Mouse (Mus musculus): ENCODE data around the gene Zfp866.

The Zfp866 gene

DNA sequence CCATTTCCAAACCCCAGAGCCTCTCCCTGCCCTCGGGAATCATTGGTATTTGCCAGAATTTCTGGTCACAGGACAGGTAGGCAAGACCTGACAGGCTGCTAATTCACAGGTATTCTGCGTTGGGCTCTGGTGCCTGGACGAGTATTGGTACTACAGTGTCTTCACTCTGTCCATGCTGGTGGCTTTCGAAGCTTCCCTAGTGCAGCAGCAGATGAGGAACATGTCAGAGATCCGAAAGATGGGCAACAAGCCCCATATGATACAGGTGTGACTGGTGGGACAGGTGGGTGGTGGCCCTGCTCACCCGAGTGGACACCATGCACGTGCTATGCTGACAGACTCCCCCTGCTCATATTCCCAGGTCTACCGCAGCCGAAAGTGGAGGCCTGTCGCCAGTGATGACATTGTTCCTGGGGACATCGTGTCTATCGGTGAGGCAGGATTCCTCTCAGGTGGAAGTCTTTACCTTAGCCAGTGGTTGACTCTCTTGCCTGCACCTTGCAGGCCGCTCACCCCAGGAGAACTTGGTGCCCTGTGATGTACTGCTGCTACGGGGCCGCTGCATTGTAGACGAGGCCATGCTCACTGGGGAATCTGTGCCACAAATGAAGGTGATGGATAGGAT lies 5.9 kb upstream of the Zfp866 start:
- DNase-seq (ENCODE audit: low spot score), result no peak

DNA sequence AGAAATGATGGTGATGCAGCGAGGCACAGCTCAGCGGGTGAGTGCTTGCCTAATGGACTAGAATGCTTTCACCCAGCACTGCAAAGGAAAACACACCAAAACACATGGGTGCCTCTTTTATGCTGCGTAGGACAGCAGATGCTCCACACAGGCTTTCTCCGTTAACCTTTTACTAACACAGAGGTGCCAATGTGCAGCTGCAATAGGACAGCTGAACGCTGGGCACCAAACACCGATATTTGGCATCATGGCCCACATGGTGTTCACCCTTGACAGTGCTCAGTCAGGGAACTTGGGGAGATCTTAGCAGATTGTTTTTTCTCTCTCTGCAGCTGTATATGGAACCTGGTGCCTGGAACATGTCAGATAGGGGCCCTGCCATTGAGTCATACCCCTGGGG lies 3.9 kb upstream of the Zfp866 start:
- DNase-seq (ENCODE audit: low spot score), result no peak

DNA sequence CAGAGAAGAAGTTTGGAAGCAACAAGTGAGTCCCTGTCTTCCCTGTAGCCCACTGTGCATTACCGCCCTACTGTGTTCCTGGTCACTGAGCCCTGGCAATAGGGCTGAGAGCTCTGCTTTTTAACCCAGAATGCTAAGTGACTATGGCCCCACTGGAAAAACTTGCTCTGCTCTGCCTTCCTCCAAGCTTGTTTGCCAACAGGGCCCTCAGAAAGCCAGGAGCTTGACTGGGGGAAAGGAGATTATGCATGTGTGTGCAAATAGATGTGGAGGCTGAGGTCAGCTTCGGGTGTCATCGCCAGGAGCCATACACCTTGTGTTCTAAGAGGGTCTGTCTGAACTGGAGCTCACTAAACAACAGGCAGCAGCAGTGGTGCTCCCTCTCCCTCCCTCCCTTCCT lies 3.1 kb upstream of the Zfp866 start:
- no peak for DNase-seq (ENCODE audit: low spot score)

DNA sequence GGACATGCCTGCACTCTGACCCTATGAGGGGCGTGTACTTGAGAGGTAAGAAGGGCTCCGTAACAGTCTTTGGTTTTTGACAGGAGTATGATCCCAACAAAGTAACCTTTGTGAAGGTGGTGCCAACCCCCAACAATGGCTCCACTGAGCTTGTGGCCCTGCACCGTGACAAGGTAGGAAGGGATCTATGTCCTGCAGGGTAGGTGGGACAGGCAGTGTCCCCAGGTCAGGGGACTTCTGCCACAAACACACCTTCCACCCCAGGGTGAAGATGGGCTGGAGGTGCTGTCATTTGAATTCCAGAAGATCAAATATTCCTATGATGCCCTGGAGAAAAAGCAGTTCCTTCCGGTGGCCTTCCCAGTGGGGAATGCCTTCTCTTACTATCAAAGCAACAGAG lies 2.7 kb upstream of the Zfp866 start:
- DNase-seq (ENCODE audit: low spot score), result no peak

GRCm38 (mm10) chr8:69791415-69792068 lies 564 bp upstream of the Zfp866 start:
- DNase-seq (ENCODE audit: low spot score), result no peak

- DNase-seq (ENCODE audit: low spot score), result no peak
Measured at GRCm38 (mm10) chr8:69790364-69790763, 614 bp downstream of the Zfp866 start.

DNA sequence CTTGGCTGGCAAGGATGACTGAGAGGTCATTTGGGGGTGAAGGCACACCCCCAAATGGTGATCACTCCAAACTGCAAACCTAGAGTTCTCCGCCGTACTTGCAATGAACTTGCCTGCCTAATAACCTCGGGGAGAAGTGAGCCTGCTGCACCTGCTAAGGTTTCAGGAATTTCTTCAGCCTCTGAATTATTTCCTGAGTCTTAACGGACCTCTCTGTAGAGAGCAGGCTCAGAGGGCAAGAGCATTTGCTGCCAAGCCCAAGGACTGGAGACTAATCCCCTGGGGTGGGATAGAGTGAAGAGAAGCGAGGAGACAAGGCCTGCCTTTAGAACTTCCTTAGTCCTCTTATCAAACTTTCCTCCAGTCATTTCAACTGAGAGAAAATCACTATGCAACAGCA lies 1.2 kb downstream of the Zfp866 start:
- DNase-seq (ENCODE audit: low spot score), result no peak

DNA sequence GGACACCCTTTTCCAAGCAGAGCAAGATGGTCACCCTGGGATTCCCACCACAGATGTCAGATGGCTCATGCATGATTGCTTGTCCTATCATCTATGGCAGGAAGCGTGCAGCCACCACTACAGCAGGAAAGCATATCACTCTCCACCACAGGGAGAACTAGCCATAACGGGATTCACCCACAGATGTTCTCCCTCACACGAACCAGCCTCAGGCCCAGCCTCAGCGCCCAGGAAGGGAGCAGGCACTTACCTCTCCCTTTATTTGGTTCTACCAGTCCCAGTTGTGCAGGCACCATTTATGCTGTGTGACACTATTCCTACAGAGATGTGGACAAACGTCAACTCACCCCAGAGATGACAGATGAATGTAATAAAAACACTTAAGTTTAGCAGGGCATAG lies 1.9 kb downstream of the Zfp866 start:
- no peak for DNase-seq (ENCODE audit: low spot score)

- DNase-seq (ENCODE audit: low spot score), result no peak
Measured at GRCm38 (mm10) chr8:69777111-69777510, 13.9 kb downstream of the Zfp866 start.

DNA sequence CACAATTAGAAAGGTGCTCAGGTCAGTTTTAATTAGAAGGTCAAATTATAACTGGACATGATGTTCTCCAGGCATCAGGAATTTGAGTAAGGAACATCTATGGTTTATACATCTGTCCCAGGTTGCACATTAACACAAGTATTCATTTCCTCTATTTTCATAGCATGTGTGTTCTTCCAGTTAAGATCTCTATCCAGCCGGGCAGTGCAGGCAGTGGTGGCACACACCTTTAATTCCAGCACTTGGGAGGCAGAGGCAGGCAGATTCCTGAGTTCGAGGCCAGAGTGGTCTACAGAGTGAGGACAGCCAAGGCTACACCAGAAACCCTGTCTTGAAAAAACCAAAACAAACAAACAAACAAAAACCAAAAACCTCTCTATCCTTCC lies 15.8 kb downstream of the Zfp866 start:
- no peak for DNase-seq (ENCODE audit: low spot score)

GRCm38 (mm10) chr8:69774503-69775148 lies 16.4 kb downstream of the Zfp866 start, which contains the start of gene Gm20422:
Gene Gm20422 (minus strand): TSS chr8:69774886.
- DNase-seq (ENCODE audit: low spot score), result peak; percentile 75

GRCm38 (mm10) chr8:69772106-69772505 lies 18.9 kb downstream of the Zfp866 start:
- DNase-seq (ENCODE audit: low spot score), result no peak

- DNase-seq (ENCODE audit: low spot score), result no peak
Measured at GRCm38 (mm10) chr8:69771221-69771620, 19.8 kb downstream of the Zfp866 start.

- no peak for DNase-seq (ENCODE audit: low spot score)
Measured at GRCm38 (mm10) chr8:69761814-69762445, 29.0 kb downstream of the Zfp866 start.

DNA sequence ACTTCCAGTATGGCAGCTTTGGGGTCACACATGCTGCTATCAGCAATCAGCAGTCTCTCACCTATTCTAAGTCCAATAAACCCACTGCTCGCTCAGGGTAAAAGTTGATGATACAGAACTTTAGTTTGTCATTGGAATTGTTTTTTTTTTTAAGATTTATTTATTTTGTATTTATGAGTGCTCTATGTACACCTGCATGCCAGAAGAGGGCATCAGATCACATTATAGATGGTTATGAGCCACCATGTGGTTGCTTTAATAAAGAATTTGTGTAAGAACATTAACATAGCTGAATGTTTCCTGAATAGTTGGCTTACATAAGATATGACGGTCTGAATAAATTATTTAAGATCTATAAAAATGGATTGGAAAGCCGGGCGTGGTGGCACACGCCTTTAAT lies 32.7 kb downstream of the Zfp866 start:
- no peak for DNase-seq (ENCODE audit: low spot score)

DNA sequence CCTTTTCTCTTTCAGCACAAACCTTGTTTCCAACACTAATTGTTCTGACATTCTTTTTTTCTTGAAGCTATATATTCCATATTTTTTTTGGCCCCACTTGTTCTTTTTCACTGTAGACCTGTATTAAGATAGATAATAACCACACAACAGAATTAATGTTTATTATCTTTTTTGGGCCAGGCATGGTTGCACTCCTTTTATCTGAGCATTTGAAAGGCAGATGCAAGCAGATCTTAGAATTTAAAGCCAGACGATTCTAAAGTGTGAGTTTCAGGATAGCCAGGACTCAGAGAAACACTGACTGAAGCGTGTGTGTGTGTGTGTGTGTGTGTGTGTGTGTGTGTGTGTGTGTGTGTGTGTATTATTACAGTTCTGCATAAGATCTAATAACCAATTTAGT lies 38.5 kb downstream of the Zfp866 start:
- DNase-seq (ENCODE audit: low spot score), result no peak

GRCm38 (mm10) chr8:69749544-69750454 lies 41.2 kb downstream of the Zfp866 start, which contains the start of gene Zfp963:
Gene Zfp963 (minus strand): TSS chr8:69749970.
- peak; percentile 88 for DNase-seq (ENCODE audit: low spot score)

GRCm38 (mm10) chr8:69741231-69741630 lies 49.7 kb downstream of the Zfp866 start:
- no peak for DNase-seq (ENCODE audit: low spot score)

DNA sequence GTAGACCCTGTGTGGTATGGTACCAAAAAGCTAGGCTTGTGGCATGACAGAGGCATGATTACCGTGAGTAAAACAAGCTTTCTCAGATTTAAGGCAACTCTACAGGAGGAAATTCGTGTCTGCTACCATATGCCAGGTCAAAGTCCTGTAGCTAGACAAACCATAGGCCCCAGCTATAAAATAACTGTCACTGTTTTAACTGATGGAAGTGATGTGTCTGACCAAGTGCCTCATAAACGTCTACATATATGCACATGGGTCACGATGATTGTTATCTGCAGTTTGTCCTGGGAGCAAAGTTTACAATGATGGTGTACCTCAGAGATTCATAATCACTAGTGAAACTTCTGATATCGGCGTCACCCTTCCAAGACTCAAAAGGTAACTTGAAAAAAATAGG lies 50.2 kb downstream of the Zfp866 start:
- no peak for DNase-seq (ENCODE audit: low spot score)

- DNase-seq (ENCODE audit: low spot score), result no peak
Measured at GRCm38 (mm10) chr8:69735495-69735894, 55.5 kb downstream of the Zfp866 start.

- no peak for DNase-seq (ENCODE audit: low spot score)
Measured at GRCm38 (mm10) chr8:69717232-69717580, 73.8 kb downstream of the Zfp866 start.
